Mouse (Mus musculus): ENCODE measurements around the gene Lrig1. TPM values are rescaled to one million over a fixed set of nuclear protein-coding genes. Genes with fewer than 3 reads are reported as not detected.

Lrig1 gene
- total RNA-seq, 4 experiments from 2014 or later, result 27.0 to 36.3 (median 32.2) TPM

- DNase-seq (ENCODE audit: low spot score), result no peak
Observed at GRCm38 (mm10) chr6:94648496-94648895, 51.5 kb downstream of the Lrig1 start.

DNA sequence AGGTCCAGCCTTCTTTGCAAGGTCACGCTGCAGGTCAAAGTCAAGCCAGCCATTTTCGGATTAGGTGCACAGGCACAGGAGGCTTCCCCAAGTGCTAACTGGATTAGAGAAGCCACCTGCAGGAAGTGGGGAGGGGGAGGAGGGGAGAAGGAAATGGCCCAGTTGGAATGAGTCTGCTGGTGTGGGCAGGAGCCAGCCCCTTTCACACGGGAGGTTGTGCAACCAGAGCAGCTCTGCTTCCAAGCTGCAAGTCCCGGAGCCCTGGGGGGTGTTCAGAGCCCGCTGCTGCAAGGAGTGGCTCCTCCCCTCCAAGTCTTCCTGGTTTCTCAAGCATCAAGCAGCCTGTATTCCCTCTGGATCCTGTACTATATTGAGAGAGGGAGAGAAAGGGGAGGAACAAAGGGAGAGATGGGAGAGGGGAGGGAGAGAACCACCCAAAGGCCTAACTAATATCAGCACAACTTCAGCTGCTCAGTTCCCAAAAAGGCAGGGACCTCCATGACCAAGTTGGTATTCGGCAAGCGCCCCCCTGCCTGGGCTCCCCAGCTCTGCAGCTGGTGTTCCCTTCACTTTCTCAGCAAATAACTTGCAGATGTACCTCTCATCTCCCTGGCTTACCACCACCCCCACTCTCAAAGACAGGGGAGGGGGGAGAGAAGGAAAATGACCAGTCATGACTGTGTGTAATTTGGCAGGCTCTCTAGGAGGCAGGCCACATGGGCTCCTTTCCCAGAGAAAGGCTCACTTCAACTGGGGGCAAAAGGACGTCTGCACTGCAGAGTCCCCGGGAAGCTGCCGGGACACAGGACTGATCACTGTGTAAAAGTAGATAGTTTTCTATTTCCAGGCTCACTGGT is 52.2 kb downstream of the Lrig1 start:
- peak; percentile 87 for DNase-seq (ENCODE audit: low spot score)

DNA sequence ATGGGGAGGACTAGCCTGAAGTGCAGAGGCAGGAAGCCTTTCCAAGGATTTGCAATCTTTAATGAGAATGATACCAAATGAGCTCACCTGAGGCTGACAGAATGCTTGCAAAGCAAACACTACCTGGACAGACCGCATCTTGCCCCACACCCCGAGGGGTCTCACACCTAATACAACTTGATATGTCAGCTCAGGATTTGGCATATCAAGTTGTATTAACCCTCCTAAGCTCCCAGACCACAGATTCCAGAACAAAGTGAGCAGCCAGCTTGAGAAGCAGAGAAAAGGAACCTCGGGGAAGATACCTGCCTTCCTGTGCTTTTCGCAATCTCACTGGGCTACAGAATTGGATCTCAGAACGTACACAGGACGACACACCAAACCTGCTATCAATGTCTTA is 53.1 kb downstream of the Lrig1 start:
- no peak for DNase-seq (ENCODE audit: low spot score)

- DNase-seq (ENCODE audit: low spot score), result no peak
Observed at GRCm38 (mm10) chr6:94646274-94646863, 53.6 kb downstream of the Lrig1 start.

DNA sequence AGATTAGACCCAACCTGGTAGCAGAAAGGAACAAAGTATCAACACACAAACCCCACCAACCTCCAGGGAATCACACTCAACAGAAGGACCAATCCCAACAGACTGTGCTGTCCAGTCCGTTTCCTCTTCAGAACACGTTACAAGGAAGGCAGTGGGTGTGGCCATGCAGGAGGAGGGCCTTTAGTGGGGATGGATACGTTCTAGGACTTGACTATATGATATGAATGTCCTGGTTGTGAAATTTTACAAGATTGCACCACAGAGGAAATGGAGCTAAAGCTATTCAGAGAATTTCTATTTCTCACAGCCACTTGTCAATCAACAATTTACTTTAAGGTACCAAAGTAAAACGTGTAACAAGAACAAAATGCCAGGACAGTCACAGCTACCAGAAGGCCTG is 54.2 kb downstream of the Lrig1 start:
- DNase-seq (ENCODE audit: low spot score), result no peak

DNA sequence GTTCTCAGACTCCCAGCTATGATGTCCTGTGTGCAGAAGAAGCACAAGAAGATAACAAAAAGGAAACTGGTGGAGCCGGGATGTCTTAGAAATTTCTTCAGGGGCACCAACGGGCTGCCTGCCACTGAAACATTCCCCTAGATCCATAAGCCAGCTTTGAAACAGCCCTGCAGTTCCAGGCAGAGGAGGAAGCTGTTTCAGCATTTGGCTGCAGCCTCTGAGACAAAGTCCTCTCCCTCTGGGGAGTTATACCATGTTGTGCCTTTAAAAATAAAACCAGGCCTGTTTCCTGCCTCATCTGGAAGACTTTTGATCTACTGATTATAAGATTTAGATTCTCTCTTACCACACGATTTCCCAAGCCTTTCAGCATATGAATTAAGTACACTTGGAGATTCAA is 55.3 kb downstream of the Lrig1 start:
- no peak for DNase-seq (ENCODE audit: low spot score)

DNA sequence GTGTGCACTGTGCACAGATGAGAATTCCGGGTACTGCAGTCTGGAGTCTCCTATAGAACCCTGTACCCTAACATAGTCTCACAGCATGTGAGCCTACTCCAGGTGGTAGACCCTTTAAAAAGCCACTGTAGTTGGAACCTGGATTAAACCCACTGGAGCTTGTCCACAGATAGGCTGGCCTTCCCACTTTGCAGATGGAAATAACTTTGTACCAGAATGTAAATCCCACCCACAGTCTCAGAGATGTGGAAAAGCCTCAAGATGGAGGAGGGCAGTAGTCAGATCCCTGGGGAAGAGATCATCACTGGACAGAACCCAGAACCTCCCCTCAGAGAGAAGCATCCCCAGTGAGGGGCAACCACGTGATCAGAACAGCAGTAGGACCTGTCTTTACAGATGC is 56.0 kb downstream of the Lrig1 start:
- no peak for DNase-seq (ENCODE audit: low spot score)

- DNase-seq (ENCODE audit: low spot score), result no peak
Observed at GRCm38 (mm10) chr6:94642048-94642447, 57.9 kb downstream of the Lrig1 start.

DNA sequence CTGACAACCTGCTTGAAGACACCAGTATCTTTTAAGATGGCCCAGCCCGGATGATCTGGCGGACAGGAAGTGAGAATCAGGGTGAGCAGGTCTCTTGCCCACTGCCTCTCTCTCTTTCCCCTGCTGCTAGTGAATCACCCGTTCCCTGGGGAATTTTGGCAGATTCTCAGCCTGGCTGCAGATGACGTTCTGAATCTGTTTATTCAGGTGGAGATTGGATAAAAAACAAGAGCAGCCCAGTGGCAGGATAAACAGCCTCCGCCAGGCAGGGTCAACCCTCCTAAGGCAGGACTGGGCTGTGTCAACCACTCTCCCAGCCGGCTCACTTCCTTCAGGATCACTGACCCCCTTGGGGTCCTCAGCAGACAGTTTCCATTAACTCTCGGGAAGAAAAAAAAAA is 59.7 kb downstream of the Lrig1 start:
- peak; percentile 57 for DNase-seq (ENCODE audit: low spot score)

DNA sequence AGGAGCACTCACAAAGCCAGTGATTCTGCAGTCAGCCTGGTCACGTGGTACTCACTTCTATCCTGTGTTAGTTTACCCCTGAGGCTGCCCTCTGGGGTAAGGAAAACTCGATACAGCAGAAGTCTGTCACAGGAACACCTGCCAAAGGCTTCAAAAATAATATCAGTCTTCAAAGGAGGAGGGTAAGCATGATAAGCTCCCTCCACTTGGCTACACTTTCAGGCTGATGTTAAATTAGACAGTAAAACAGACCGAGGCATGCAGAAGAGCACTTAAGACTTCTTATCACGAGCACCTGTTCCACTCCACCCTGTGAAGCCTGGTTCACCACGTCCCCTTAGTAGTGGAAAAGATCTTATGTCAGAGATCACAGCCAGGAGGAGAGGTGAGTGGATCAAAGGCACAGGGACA is 62.9 kb downstream of the Lrig1 start:
- no peak for DNase-seq (ENCODE audit: low spot score)

DNA sequence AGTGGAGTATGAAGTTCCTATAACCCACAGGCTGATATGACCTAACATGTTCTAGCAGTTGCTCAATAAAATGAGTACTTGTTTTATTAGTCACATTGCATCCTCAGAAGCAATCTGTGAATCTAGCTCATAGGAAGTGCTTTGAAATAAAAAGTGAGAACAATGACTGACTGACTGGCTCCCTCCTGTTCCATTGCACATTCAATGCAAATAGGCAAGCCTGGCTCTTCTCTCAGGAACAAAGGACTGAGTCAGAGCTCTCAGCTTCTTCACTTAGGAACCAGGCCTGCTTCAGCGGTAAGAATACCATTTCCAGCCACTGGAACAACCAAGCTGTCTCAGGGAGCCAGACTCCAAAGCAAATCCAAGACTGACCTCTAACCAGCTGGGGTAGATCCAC is 64.6 kb downstream of the Lrig1 start:
- DNase-seq (ENCODE audit: low spot score), result no peak

GRCm38 (mm10) chr6:94634710-94635109 is 65.2 kb downstream of the Lrig1 start:
- DNase-seq (ENCODE audit: low spot score), result no peak

DNA sequence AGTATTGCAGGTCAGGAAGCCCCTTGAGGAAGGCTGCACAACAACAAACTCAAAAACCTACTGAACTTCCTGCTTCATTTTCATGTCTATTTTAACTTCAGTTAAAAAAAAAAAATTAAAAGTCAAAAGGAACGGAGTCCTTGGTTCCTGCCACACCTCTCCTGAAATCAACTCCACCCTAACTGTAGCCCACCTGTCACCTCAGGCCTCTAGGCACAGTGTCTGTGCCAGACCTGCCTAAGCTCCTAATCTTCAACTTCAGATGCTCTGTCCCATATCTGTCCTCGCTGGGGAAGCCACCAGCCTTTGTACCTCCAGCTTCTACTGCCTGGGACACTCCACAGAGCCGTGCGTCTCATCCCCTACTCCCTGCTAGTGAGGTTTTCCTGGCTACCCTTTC is 65.7 kb downstream of the Lrig1 start:
- no peak for DNase-seq (ENCODE audit: low spot score)

GRCm38 (mm10) chr6:94631779-94632082 is 68.2 kb downstream of the Lrig1 start:
- DNase-seq (ENCODE audit: low spot score), result no peak

- DNase-seq (ENCODE audit: low spot score), result no peak
Observed at GRCm38 (mm10) chr6:94631051-94631778, 68.7 kb downstream of the Lrig1 start.

DNA sequence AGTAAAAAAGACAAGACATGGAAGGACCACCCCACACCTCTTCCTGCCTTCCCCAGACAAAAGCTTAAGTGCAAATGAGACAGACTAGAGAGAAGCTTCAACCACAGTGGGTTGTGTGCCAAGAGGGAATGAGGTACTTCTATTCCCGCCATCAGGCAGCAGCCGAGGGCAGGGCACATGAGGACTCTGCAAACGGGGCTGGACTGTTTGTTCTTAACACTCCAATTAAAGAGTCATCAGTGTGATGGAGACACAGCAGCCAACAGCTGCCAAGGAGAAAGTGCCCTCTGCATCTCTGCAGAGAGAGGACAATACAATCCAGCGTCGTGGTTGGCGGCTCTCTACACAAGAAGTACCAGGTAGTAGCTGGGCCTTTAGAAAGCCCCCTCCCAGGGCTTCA is 71.2 kb downstream of the Lrig1 start:
- no peak for DNase-seq (ENCODE audit: low spot score)

DNA sequence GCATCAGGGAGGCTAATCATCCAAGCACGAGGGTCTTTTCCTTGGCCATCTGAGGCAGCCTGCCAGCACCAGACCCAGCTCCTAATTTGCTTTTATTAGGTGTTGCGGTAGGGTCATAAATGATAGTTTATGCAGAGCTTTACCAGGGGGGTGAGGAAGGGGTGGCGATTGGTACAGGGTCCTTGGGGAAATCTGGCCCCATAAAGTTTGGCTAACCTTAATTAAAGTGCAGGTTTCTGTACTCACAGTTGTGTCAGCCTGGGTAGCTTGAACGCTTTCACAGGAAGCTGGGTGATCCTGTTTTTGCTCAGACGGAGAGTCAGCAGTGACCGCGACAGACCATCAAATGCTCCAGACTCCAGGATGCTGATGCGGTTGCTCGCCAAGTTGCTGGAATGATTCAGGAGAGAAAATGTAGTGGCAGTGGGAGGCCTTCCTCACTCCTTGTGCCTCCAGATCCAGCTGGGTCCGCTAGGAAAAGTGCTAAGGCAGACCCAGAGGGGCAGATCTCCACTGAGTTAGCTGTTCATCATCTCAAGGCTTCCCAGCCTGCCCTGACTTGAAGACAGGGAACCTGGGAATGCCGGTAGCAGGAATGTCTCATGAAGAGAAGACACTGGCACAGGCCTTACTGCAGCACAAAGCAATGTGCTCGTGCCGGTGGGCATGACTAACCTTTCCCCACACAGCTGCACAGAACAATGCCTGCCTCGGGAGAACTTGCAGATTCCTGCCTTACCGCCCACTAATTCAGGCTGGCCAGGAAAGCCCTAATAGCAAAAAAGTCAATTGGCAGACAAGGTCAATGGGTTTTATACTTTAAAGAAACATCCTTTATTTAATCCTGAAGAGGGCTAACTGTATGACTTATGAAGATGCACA is 72.0 kb downstream of the Lrig1 start:
- DNase-seq (ENCODE audit: low spot score), result no peak

DNA sequence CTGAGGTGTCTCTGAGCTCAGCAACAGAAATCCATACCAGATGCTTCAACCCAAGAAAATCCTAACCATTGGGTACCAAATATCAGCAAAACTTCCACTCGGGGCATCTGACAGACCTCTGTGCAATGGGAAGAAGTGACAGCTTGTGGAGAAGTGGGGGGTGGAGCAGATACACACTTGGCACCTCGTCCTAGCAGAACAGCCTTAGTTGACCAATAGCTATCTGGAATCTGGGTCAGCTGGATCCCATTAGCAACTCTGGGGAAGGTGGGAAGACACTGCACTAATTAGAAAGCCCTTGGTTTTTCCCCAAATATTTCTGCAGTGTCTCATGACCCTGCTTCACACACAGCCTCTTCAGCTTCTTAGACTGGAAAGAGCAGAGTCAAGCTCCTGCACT is 73.2 kb downstream of the Lrig1 start:
- no peak for DNase-seq (ENCODE audit: low spot score)

DNA sequence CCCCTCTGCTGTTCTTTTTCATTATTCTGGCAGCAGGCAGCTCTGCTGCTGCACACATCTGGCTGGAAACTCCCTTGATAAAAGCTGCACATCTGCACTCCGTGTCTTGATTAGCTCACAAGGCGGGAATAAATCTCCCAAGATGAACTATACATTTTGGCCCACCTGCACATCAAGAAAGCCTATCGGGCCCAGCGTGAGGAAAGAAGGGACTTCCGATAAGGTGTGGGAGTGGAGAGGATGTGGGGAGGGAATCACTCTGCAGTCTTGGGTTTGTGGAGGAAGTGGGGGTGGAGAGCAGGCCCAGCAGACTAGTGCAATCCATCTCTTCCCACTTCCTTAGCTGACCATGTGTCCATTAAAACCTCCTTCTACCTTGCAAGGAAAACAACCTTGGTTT is 74.1 kb downstream of the Lrig1 start:
- DNase-seq (ENCODE audit: low spot score), result no peak

DNA sequence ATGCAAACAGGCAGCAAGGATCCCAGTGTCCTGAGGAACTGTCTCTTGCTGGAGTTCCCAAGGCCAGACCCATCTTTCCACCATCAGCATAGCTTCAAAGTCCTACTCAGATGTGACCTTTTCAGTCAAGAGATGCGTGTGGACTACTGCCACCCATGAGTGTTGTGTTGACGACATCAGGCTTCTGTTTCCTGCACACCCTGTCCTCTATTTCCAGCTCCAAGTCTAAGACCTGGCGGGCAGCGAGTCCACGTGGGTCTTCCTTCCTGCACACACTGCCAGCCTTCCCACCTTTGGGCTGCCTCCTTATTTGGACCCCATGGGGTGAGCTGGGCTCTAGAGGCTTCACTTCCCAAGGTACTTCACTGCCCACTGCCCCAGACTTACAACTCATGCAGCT is 75.4 kb downstream of the Lrig1 start:
- DNase-seq (ENCODE audit: low spot score), result no peak

GRCm38 (mm10) chr6:94622983-94623382 is 77.0 kb downstream of the Lrig1 start:
- DNase-seq (ENCODE audit: low spot score), result peak; percentile 76

GRCm38 (mm10) chr6:94620801-94621301 is 79.1 kb downstream of the Lrig1 start:
- peak; percentile 70 for DNase-seq (ENCODE audit: low spot score)
